Mouse (Mus musculus): ENCODE data around the gene Bri3.

The Bri3 gene

DNA sequence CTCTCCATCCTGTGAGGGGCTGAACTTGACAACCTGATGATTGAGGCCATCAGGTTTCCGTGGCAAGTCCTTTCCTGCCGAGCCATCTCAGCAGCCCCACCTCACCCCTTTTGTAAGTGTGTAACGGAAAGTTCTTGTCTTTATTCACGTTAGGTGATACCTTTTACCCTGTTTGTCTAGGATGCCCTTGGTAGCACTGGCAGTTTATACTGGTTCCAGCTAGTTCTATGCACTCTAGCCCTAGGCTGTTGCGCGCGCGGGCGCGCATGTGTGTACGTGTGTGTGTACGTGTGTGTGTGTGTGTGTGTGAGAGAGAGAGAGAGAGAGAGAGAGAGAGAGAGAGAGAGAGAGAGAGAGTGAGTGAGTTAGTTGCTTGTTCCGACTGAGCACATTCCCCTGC is 19.3 kb downstream of the Bri3 start:
- no peak for DNase-seq

DNA sequence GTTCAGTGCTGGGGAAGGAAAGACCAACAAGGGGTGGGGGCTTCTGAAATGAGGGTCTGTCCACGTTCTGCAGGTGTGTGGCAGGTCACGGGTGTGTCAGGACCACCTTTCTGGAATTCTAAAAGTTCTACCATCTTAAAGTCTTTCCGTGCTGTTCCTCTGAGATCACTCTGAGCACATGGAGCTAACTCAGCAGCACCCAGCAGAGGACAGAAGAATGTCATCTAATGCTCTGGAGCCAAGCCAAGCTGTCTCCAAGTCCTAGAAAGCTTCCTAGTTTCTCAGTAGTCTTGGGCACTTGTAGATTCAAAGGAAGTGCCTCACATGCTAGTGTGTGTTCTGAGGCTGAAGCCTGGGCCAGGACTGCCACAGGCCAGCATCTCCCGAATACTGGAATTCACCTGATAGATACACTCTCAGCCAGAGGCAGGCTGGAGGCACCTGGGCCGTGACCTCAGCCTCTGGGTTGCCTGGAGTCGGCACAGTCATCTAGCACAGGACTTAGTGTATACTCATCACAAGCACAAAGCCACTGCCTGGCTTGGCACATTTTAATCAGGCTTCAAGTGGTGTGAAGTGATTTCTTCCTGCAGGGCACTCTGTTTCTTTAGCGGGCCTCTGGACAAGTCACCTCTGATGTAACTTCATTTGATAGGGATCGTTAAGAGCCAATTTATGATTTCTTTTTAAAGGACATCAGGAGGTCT is 23.5 kb downstream of the Bri3 start:
- peak; percentile 67 for DNase-seq

DNA sequence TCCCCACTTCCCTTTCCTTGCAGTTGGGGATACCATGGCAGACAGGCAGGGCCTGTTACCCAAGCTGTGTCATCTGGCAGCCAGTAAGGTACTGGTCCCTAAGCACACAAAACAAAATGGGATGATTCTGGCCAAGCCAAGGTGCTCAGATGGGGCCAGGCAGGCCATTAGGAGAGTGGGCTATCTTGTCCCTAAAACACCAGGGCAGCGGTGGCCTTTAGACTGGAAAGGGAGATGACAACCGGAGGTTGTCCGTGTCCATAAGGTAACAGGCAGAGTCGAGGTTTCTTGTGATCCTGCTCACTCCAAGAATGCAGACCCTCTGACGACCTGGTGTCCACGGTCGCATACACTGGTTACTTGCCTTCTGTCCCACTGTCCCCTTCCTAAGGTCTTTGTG is 25.7 kb downstream of the Bri3 start:
- no peak for DNase-seq

DNA sequence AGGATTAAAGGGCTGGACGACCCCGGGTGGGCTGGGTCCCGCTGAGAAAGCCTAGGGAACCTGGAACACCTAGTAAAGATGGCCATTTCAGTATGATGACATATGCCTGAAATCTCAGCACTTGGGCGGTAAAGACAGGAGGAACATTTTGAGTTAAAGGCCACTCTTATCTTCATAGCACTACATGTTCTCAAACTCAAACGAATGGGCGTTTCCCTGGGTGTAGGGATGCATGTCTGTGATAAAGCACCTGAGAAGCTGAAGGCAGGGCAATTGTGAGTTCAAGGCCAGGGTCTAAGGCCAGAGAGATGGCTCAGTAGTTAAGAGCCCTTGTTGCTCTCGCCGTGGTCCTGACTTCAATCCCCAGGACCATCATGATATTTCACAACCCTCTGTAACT is 26.2 kb downstream of the Bri3 start:
- no peak for DNase-seq

DNA sequence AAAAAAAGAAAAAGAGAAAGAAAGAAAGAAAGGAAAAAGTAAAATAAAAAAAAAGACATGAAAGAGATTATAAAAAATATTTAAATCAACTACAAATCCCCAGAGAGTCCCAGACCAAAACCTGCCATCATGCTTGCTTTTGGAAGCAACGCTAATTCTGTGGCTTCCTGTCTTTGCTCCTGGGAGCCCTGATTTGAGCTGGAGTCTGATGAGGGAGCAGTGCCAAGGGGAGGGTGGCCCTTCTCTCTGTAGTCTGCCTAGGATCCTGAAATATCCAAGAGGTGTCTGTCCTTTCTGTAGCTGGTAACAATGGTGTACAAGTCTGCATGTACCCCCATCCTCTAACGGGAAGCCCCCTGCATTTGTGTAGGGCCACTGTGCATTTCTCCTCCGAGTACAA is 26.9 kb downstream of the Bri3 start:
- no peak for DNase-seq

DNA sequence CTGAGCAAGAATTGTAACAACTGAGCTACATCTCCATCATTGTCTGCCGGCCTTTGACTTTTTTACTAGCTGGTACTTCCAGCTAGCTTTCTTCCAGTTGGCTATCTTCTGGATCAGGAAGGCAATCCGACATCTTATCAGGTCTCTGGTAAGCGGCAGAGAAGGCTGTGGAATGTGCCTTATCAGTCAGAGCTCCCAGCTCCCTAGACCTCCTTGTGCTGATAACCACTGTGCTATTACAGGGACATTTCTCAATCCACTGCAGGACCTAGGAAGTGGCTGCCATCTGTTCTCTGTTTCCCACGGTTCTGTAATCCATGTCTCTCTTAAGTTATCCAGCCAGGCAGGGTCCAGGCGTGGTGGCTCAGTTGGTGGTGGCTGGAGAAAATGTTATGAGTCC is 27.5 kb downstream of the Bri3 start:
- no peak for DNase-seq

DNA sequence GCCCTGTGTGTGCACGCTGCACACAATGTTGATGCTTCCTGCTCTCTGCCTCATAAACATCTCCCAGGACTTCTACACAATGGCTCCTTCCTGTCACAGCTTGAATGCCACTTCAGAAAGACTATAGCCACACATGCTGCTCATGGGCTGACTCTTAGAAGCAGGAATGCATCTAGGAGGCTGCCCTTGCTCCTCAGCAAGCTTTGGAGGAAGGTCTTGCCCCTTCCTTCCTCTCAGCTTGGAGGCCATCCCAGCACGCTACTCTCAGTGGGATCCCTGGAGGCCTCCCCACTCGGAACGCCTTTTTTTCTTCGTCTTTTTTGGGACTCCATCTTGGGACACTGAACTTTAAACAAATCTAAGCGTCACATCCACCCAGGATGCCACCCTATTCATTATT is 30.7 kb downstream of the Bri3 start:
- DNase-seq, result no peak

DNA sequence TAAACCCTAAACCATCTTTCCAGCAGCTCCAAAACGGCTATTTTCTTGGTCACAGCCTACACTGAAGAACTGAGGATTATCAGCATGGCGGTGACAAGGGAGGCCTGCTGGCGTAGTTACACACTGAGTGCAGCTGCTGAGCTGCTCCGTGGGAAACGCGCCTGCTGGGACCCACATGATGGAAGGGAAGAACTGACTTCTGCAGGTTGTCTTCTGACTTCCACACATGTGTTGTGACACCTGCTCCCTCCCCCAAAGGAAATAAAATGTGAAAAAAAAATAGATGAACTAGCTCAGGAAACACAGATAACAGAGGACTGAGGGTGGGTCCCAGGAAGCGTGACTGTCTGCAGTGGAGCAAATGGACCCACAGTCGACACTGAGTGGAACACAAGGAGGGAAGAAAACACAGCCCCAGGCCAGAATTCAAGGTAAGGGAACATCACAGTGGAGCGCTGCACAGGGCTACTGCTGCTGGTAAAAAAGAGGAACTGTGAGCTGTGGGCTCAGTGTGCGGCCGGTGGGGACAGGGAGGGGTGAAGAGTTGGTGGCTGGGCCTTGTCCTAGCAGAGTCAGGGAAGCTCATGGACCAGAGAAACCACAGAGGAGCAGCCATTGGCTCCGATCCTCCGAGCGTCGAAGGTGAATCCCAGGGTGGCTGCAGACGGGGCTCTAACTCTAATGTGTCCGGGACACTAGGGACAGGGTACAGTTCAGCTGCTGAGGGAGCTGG is 32.8 kb downstream of the Bri3 start:
- no peak for DNase-seq

DNA sequence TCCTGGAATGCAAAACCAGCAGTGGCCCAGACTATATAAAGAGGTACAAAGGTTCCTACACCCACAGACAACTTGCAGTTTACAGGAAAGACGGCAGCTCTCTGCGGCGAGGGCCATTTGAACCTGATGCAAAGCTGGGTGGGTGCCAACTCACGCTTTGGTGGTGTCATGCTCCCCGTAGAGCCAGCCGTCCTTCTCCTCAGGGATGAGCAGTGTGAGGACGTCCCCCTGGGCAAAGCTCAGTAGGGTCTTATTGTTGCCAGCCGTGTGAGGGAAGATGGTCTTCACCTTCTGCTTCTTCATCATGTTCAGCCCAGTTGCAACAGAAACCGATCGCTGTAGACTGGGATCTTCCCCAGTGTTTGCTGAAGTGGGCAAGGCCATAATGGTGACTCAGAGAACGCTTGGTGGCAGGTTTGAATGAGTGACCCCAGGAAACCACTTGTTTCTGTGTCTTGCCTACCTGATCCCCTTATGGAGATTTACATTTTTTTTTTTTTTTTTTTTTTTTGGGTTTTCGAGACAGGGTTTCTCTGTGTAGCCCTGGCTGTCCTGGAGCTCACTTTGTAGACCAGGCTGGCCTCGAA is 34.2 kb downstream of the Bri3 start:
- DNase-seq, result no peak

DNA sequence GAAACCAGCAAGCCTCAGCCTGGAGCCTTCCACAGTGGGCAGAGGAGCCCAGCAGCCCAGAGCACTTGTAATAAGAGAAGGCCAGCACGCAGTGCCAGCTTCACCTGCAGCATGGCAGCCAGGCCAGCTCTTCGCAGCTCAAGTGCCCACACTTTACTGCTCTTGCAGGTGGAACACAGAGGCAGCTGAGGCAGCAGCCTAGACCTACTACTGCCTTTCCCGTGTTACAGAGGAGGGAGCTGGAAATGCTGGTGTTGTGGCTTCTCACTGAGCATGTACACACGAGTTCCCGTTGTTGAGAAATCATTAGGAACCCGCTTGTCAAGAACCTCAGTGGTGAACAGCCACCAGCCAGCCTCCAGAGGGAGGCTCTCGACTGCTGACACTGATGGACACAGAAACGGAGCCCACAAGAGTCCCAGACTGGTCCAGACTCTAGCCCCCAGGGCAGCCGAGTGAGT is 34.9 kb downstream of the Bri3 start:
- DNase-seq, result no peak

DNA sequence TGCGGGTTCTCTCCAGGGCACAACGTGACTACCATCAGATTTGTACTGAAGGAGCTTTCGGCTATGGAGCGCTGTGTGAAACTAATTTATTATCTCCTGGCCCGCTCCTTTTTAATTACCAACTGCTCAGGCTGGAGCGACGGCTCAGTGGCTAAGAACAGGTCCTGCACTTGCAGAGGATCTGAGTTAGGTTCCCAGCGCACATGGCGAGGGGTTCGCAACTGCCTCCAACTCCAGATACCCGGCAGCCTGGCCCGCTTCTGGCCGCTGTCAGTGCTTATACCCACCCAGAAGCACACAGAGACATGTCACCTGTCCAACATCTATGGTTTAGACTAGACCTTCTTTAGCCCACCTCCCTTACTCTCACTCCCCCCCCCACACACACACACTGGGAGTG is 35.7 kb downstream of the Bri3 start:
- DNase-seq, result no peak

DNA sequence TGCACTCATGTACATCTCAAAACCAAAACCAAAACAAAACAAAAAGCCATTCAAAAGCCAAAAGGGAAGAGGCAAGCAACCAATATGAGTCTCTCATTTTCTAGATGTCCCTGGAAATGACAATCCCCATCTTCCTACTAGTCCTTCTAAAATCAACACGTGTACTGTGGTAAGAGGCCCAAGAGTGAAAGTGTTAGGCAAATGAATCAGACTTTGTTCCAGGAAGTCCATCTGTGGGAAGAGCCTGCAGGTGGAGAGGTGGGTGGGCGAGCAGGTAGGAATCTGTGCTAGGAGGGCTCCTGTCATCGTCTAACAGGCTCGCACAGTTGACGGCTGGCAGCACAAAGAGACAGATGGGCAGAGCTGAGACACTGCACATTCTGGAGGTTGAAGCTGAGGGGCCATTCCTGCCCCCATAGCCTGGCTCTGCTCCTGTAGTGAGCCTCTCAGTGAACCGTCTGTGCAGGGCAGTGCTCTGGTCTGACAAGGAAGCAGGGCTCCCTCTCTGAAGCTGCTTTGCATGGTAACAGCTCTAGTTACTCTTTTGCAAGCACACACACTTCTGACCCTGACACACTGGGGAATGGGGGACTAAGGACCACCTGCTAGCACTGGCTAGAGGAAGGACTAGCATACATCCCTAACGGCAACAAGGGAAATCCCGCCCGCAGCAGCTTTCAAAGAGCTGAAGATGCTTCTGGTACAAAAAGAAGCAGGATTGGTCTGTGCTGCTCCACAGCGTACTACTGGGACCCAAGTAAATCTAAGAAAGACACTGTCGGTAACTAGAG is 38.4 kb downstream of the Bri3 start:
- DNase-seq, result no peak

DNA sequence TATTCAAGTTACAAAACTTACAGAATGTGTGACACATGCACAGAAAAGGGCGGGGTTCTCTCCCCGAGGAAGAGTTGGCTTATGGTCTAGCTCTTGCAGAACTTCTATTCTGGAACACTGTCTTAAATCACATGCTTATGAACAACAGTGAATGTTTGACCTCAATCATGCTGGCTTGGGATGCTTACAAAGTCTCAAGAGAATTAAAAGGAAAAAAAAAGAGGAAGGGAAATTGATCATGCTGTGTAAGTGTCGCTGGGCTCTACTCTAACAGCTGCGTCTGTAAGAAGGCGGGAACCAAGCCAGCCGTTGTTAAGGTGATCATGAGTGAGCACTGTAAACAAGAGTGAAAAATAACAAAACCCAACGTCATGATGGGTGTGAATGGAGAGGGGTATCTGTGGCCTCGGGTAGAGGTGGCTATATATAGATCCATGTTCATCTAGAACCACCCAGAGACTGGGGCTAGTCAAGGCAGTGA is 39.4 kb downstream of the Bri3 start:
- DNase-seq, result no peak

DNA sequence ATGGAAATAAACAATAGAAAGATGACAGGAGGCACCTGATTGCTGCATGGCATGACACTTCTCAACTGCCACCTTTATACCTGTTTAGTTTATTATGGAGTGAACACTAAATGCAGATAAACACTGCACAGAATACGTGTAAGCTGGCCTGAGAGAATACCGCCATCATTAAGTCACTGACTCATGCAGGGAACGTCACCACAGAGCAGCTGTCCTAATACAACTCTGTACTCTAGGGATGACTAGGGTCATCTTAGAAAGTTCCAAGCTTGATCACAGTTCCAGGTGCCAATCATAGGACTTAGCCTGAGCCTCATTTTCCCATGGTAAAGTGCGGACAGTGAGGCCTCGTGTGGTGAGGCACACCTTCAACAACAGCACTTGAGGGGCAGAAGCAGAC is 40.4 kb downstream of the Bri3 start:
- no peak for DNase-seq

DNA sequence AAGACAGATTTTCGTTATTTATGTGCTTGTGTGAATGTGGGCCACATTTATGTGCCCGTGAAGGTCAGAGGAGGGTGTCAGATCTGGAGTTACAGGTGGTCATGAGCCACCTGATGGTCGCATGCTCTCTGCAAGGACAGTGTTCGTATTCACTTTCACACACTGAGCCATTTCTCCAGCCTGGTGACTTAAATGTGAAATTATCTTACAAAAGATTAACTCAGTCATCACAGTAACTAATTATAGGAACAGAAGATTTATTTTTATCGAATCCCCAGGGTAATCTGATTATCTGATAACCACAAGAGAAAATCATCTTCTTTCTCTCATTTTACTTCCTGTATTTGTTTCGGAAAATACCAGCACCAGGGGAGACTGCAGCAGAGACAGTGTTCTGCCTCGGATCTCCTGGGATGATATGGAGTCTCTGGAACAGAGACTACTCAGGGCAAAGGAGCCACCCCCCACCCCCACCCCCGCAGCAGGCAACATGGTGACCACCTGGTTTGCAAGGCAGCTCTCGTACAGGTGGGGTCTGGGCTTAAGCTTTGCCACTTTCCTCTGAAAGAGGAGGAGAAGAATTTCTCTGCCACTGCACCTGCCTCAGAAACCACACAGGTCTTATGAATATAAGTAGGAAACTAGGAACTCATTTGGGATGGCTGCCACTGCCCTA is 42.5 kb downstream of the Bri3 start:
- no peak for DNase-seq

DNA sequence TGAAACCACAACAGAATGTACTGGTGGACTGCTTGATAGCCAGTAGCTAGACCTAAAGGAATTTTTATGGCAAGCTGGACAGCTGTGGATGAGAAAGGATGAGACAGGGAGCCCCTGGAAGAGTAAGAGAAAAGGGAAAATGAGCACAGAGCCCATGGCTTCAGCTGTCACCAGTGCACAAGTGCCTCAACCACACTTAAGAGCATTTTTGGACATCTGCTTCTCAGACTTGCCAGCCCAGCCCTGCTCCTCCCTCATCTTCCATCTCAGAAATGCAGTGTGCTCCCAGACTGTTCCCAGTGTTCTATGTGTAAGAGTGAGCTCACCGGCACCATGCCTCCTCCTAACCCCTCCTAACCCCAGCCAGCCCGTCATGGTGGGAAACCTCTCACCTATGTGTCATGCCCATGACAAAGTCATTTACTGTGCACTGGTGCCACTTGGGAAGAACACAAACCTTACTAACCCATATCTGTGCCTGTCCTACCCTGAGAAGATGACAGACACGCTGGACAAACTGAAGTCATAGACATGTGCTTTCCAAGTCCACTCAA is 43.1 kb downstream of the Bri3 start:
- no peak for DNase-seq

DNA sequence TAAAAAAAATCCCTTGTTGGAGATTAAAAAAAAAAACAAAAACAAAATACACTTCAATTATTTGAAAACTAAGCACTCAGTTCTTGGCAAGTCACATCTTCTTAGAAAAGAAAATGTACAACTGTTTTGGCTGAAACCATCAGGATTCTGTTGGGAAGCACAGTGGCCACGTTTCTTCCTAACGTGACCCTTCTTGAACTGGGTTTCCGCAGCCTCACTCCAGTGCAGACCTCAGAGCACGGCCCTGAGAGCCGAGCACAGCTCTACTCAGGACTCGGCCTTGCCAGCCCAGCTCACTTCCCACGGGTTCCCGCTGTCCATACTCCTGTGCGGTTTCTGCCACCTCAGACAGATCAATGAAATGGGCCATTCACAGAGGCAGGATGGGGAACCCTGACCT is 44.2 kb downstream of the Bri3 start:
- no peak for DNase-seq

DNA sequence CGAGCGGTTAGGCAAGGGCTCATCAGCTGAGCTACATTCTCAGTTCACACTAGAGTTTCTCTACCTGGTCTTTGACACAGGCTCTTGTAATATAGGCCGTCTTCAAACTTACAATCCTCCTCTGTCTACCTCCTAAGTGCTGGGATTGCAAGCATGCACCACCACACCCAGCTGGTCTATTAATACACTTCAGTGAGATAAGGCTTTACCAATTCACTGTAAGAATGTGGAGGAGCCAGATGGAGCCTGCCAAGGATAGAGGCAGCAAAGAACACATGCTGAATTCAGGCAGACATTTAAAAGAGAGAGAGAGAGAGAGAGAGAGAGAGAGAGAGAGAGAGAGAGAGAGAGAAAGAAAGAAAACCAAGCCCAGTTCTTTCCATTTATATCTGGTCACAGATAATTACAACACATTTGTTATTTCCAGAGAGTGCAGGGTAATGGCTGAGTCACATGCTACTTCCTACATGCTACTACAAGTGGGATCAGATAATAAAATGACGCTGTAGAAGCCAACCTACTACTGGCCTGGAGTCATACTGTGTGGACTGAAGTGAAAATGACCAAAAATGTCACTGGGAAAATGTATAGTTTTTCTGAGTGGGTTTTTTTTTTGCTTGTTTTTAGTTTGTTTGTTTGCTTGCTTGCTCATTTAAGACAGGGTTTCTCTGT is 45.7 kb downstream of the Bri3 start:
- no peak for DNase-seq

DNA sequence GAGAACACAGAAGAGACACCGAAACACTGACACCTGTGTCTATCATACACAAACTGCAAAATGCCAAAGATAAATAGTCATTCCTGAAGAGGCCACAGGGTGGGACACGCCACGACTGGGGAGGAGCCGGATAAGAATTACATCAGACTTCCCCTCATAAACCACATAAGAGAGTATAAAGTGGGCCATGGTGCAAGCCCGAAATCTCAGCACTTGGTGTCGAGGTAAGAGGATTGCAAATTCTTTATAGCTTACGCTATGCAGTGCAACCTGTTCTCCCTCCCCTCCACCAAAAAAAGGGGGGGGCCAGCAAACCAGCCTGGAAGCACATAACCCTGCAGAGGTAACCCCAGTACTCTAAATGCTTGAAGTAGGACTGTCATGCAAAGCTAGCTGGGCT is 50.7 kb downstream of the Bri3 start:
- DNase-seq, result no peak

DNA sequence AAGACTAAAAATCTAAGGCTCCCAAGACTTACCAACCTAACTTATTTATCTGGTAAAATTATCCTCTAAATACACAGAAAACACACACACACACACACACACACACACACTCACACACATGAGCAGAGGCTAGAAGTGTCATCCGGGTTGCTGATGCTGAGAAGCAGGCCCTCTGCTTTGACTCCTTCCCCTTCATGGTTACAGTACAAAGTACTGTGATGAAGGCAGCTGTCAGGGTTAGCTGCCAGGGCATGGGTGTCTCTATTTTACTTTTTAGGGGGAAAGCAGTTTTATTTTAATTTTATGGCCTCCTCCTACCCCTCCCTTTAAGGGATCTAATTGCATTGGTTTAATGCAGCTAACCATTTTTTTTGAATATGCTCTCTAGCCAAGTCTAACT is 51.1 kb downstream of the Bri3 start:
- no peak for DNase-seq

DNA sequence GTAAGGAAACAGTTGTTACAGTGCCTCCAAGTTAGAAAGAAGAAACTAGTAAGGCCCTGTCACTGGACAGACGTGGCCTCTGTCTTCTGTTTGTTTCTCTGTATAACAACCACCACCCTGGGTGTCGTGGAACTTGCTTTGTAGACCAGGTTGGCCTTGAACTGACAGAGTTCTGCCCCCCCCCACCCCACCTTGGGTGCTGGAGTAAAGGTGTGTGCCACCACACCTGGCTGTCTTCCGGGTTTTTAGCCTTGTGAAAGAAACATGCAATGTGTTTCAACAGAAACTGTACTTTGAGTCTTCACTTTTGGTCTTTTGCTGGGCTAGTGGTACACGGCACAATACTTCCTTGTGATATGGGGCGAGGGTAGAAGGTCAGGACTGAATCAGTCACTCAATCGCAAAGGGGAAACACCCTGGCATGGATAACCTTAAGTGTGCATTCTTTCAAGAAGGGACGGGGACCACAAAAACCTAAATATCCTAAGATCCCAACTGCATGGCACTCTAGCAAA is 51.9 kb downstream of the Bri3 start:
- no peak for DNase-seq

DNA sequence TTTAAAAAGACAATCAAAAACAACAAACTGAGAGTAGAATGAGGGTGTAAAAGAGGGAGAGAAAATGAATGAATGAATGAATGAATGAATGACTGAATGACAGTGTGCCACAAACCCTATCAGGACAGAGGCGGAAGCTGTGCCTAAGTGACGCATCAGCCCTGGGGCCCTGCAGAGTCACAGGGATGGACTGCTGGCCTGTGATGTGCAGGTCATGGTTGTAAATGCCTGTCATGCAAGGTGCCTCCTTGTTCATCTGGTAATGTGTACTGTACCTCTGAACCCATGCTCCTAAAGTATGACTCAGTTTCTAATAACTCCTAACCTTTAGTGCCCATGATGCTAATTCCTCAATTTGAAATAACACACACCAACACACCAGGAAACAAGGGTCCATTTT is 58.8 kb downstream of the Bri3 start:
- DNase-seq, result no peak
